In the genomic region with DNA sequence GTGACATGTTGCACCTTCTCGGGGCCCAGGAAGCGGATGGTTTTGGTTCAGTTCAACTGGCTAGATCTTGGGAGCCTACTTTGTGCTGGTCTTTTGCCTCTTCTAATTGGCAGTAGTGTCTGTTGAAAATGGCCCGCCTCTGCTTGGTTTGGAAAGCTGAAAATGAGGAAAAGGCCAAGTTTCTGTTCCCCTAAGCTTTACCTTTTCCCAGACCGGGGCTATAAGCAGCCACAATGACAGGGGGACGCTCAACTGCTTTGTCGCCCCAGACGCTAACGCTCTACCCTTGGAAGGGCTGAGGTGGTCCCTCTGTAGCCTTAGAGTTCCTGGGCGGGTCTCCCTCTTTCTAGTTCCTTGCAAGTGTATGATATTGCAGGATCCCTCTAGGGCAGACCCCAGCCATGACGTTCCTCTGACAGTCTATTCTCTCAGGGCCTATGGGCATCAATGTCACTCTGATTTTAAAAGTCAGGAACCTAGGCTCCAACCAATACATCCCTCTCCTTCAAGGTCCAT, we compare ENCODE assay signal across 8 mouse cellular contexts.
A peak's percentile ranks its signal among the peaks of the same experiment; 100 is the strongest.
DNase-seq lines count a peak whose midpoint lies in the region; ATAC-seq lines count a peak whose summit lies in the region.

No protein-coding gene starts in this region.

- peaks cover 37% of the 10 kb centered on the region for H3K4me1 ChIP-seq in lung, embryonic 15.5 days
- H3K4me1 ChIP-seq in forebrain, embryonic 13.5 days, result peaks cover 24% of the 10 kb centered on the region
- peaks cover 17% of the 10 kb centered on the region for H3K4me1 ChIP-seq in limb, embryonic 13.5 days
- H3K4me1 ChIP-seq in neural tube, embryonic 15.5 days, result peaks cover 45% of the 10 kb centered on the region

- peak overlapping the region; percentile 10; the same call in 1 of the 2 replicates for H3K9ac ChIP-seq in lung, embryonic 15.5 days
- H3K9ac ChIP-seq in forebrain, embryonic 13.5 days, result peak overlapping the region; percentile 59
- H3K9ac ChIP-seq in limb, embryonic 13.5 days, result no peak overlapping the region
- H3K9ac ChIP-seq in neural tube, embryonic 15.5 days (replicated peaks), result peak overlapping the region; percentile 34; the same call in 1 of the 2 replicates

- no peaks in the 10 kb centered on the region for H3K27me3 ChIP-seq in lung, embryonic 15.5 days
- H3K27me3 ChIP-seq in forebrain, embryonic 13.5 days, result no peaks in the 10 kb centered on the region
- no peaks in the 10 kb centered on the region for H3K27me3 ChIP-seq in limb, embryonic 13.5 days
- H3K27me3 ChIP-seq in neural tube, embryonic 15.5 days (replicated peaks), result no peaks in the 10 kb centered on the region

- no peak for DNase-seq in lung, postnatal 10 days
- DNase-seq in adrenal gland, postnatal 25 days, result no peak
- no peak for DNase-seq in frontal cortex, postnatal 14 days (ENCODE audit: low spot score in 2 of 2)
- no peak for DNase-seq in layer of hippocampus, adult 8-10 months (ENCODE audit: low spot score in 2 of 2)

- peak overlapping the region; percentile 28 for H3K4me3 ChIP-seq in lung, embryonic 15.5 days
- H3K4me3 ChIP-seq in forebrain, embryonic 13.5 days, result peak overlapping the region; percentile 27
- peak overlapping the region; percentile 19 for H3K4me3 ChIP-seq in limb, embryonic 13.5 days
- H3K4me3 ChIP-seq in neural tube, embryonic 15.5 days (replicated peaks), result peak overlapping the region; percentile 29

- peak overlapping the region; percentile 51 for H3K4me2 ChIP-seq in lung, embryonic 15.5 days
- peak overlapping the region; percentile 57 for H3K4me2 ChIP-seq in forebrain, embryonic 13.5 days
- H3K4me2 ChIP-seq in limb, embryonic 13.5 days (replicated peaks), result peak overlapping the region; percentile 60
- peak overlapping the region; percentile 55 for H3K4me2 ChIP-seq in neural tube, embryonic 15.5 days

- peak overlapping the region; percentile 88 for H3K27ac ChIP-seq in lung, embryonic 15.5 days
- H3K27ac ChIP-seq in forebrain, embryonic 13.5 days, result peak overlapping the region; percentile 93
- H3K27ac ChIP-seq in limb, embryonic 13.5 days, result peak overlapping the region; percentile 29; the same call in 1 of the 2 replicates
- peak overlapping the region; percentile 88 for H3K27ac ChIP-seq in neural tube, embryonic 15.5 days (replicated peaks)

- H3K36me3 ChIP-seq in lung, embryonic 15.5 days, result no peaks in the 10 kb centered on the region
- H3K36me3 ChIP-seq in forebrain, embryonic 13.5 days (ENCODE audit: poor library complexity, severe bottlenecking), result no peaks in the 10 kb centered on the region
- H3K36me3 ChIP-seq in limb, embryonic 13.5 days, result no peaks in the 10 kb centered on the region
- H3K36me3 ChIP-seq in neural tube, embryonic 15.5 days, result no peaks in the 10 kb centered on the region

- 62% methylated on average over 10 of the region's 10 CpGs for whole genome bisulfite sequencing in lung, embryonic 15.5 days
- 19% methylated on average over 10 of the region's 10 CpGs for WGBS in forebrain, embryonic 13.5 days
- 66% methylated on average over 10 of the region's 10 CpGs for WGBS in limb, embryonic 13.5 days
- 22% methylated on average over 10 of the region's 10 CpGs for WGBS in neural tube, embryonic 15.5 days

- H3K9me3 ChIP-seq in lung, embryonic 15.5 days, result no peaks in the 10 kb centered on the region
- H3K9me3 ChIP-seq in forebrain, embryonic 13.5 days (replicated peaks), result no peaks in the 10 kb centered on the region
- H3K9me3 ChIP-seq in limb, embryonic 13.5 days, result no peaks in the 10 kb centered on the region
- no peaks in the 10 kb centered on the region for H3K9me3 ChIP-seq in neural tube, embryonic 15.5 days (replicated peaks)

- no peak for ATAC-seq in lung, embryonic 15.5 days (ENCODE audit: borderline replicate concordance, extremely low read depth, low FRiP score, low TSS enrichment)
- ATAC-seq in forebrain, embryonic 13.5 days, result peak; percentile 8; the same call in 1 of the 2 replicates
- ATAC-seq in limb, embryonic 13.5 days (ENCODE audit: low FRiP score, low read depth), result no peak
- peak; percentile 32; the same call in 1 of the 2 replicates for ATAC-seq in neural tube, embryonic 15.5 days (ENCODE audit: low FRiP score)

Comparison
In these comparisons a context has a peak if more than half of its experiments do, and no peak if none do; other contexts are left out.
1. ATAC-seq: peak in forebrain, embryonic 13.5 days (single experiment) and neural tube, embryonic 15.5 days (single experiment); none in lung, embryonic 15.5 days (single experiment) and limb, embryonic 13.5 days (single experiment).
2. H3K27ac ChIP-seq: peak in every context shown above with its lines; median percentile 93 in forebrain, embryonic 13.5 days; 88 in lung, embryonic 15.5 days; 88 in neural tube, embryonic 15.5 days; 29 in limb, embryonic 13.5 days.
3. Peak in every context shown above with its lines, with median percentiles within 50 percentile points of each other: H3K4me2 ChIP-seq and H3K4me3 ChIP-seq.